Mouse (Mus musculus): ENCODE data around the gene Crhr1. TPM values are rescaled to one million over a fixed set of nuclear protein-coding genes. Genes with fewer than 3 reads are reported as not detected.
"Not testable (repeated sequence)": the region's sequence is repeated elsewhere in the genome, so short reads cannot be mapped to it uniquely, and the experiment has no call there.

Crhr1 gene
- polyA plus RNA-seq, 1 experiment, result not detected

- no peaks in the 10 kb centered on the region for H3K79me2 ChIP-seq (ENCODE audit: control insufficient read depth, insufficient read depth)
These were observed 70.6 kb downstream of the Crhr1 start for GRCm38 (mm10) chr11:104203271-104203670.

DNA sequence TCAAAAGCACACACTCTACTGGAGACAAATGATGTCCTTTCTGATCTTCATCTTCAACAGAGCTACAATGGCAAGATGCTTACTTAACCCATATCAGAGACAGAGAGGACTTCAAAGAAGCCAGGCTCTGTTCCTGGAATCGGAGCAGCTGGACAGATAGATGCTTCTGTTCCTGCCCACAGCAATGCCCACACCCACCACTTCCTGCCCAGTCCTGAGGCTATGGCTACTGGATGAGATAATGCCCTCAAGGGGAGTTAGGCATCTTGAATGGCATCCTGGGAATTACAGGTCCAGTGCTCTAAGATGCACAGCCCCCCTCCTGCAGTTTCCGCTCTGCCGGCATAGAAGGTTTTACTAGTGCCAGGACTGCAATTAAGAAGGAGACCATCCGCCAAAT, 73.9 kb downstream of the Crhr1 start:
- Histone ChIP-seq H3K36me3 (ENCODE audit: control insufficient read depth, insufficient read depth) (no peaks in the 10 kb centered on the region), H3K4me3 (no peak overlapping the region), H3K27me3 (ENCODE audit: control insufficient read depth, insufficient read depth, insufficient read length) (no peaks in the 10 kb centered on the region), H3K79me2 (ENCODE audit: control insufficient read depth, insufficient read depth) (no peaks in the 10 kb centered on the region), H3ac (ENCODE audit: control insufficient read depth, insufficient read length) (no peak overlapping the region), H3K4me2 (ENCODE audit: low read depth) (no peak overlapping the region)
- TF ChIP-seq MYOD1 (IDR thresholded peaks at IDR 0.05; ENCODE audit: control insufficient read depth in 1 of 3, insufficient read length in 2 of 3, low read depth in 2 of 3), result peak in 1 of 3 experiments; percentile 59
- peak in 1 of 3 experiments; percentile 55 for TF ChIP-seq MYOG (IDR thresholded peaks at IDR 0.05; ENCODE audit: control insufficient read depth in 1 of 3, insufficient read depth in 1 of 3, insufficient read length in 2 of 3, low read depth in 2 of 3)
- TF ChIP-seq SRF (IDR thresholded peaks at IDR 0.05; ENCODE audit: control insufficient read depth, insufficient read length, low read depth), result no peak

More at GRCm38 (mm10) chr11:104203271-104203670, 70.6 kb downstream of the Crhr1 start:
- TF ChIP-seq CEBPB (IDR thresholded peaks at IDR 0.05; ENCODE audit: insufficient read depth, poor library complexity, severe bottlenecking), result no peak
- no peak for TF ChIP-seq MYOD1 (IDR thresholded peaks at IDR 0.05; ENCODE audit: control insufficient read depth in 1 of 3, insufficient read length in 2 of 3, low read depth in 2 of 3)
- TF ChIP-seq TCF3 (IDR thresholded peaks at IDR 0.05; ENCODE audit: insufficient read length, low read depth), result no peak
- no peak for TF ChIP-seq USF1 (IDR thresholded peaks at IDR 0.05; ENCODE audit: low read depth)
- no peak for TF ChIP-seq REST (IDR thresholded peaks at IDR 0.05; ENCODE audit: insufficient read depth, insufficient read length)
- no peak for TF ChIP-seq SRF (IDR thresholded peaks at IDR 0.05; ENCODE audit: control insufficient read depth, insufficient read length, low read depth)
- TF ChIP-seq POLR2A (IDR thresholded peaks at IDR 0.05; ENCODE audit: insufficient read length, low read depth), result no peak
- TF ChIP-seq POLR2AphosphoS2 (IDR thresholded peaks at IDR 0.05; ENCODE audit: insufficient read length, low read depth), result no peak
- no peak for TF ChIP-seq MAX (IDR thresholded peaks at IDR 0.05; ENCODE audit: low read depth)
- Histone ChIP-seq H3ac (ENCODE audit: control insufficient read depth, insufficient read length) (no peak overlapping the region), H3K4me2 (ENCODE audit: low read depth) (no peak overlapping the region), H3K36me3 (ENCODE audit: control insufficient read depth, insufficient read depth) (no peaks in the 10 kb centered on the region), H3K27me3 (ENCODE audit: control insufficient read depth, insufficient read depth, insufficient read length) (no peaks in the 10 kb centered on the region), H3K4me3 (no peak overlapping the region)

- no peaks in the 10 kb centered on the region for H3K27me3 ChIP-seq (ENCODE audit: control insufficient read depth, insufficient read depth, insufficient read length)
- H3ac ChIP-seq (ENCODE audit: control insufficient read depth, insufficient read length), result no peak overlapping the region
- H3K79me2 ChIP-seq (ENCODE audit: control insufficient read depth, insufficient read depth), result no peaks in the 10 kb centered on the region
- H3K4me2 ChIP-seq (ENCODE audit: low read depth), result no peak overlapping the region
- no peaks in the 10 kb centered on the region for H3K36me3 ChIP-seq (ENCODE audit: control insufficient read depth, insufficient read depth)
- TF ChIP-seq REST (IDR thresholded peaks at IDR 0.05; ENCODE audit: insufficient read depth, insufficient read length) (no peak), TCF3 (IDR thresholded peaks at IDR 0.05; ENCODE audit: insufficient read length, low read depth) (no peak), E2F4 (IDR thresholded peaks at IDR 0.05; ENCODE audit: insufficient read depth) (no peak), MYOG (IDR thresholded peaks at IDR 0.05; ENCODE audit: control insufficient read depth in 1 of 3, insufficient read depth in 1 of 3, insufficient read length in 2 of 3, low read depth in 2 of 3) (no peak), CEBPB (IDR thresholded peaks at IDR 0.05; ENCODE audit: insufficient read depth, poor library complexity, severe bottlenecking) (no peak), MAX (IDR thresholded peaks at IDR 0.05; ENCODE audit: low read depth) (no peak), USF1 (IDR thresholded peaks at IDR 0.05; ENCODE audit: low read depth) (no peak), MYOD1 (IDR thresholded peaks at IDR 0.05; ENCODE audit: control insufficient read depth in 1 of 3, insufficient read length in 2 of 3, low read depth in 2 of 3) (no peak), SRF (IDR thresholded peaks at IDR 0.05; ENCODE audit: control insufficient read depth, insufficient read length, low read depth) (no peak), POLR2AphosphoS2 (IDR thresholded peaks at IDR 0.05; ENCODE audit: insufficient read length, low read depth) (no peak), TCF12 (IDR thresholded peaks at IDR 0.05; ENCODE audit: insufficient read depth, poor library complexity, severe bottlenecking) (no peak), POLR2A (IDR thresholded peaks at IDR 0.05; ENCODE audit: insufficient read length, low read depth) (no peak)
- no peak overlapping the region for H3K4me3 ChIP-seq
These were observed 76.4 kb downstream of the Crhr1 start for GRCm38 (mm10) chr11:104209041-104209440.

GRCm38 (mm10) chr11:104211251-104211650, 78.6 kb downstream of the Crhr1 start:
- H3K79me2 ChIP-seq (ENCODE audit: control insufficient read depth, insufficient read depth), result no peaks in the 10 kb centered on the region
- H3K36me3 ChIP-seq (ENCODE audit: control insufficient read depth, insufficient read depth), result no peaks in the 10 kb centered on the region
- H3K27me3 ChIP-seq (ENCODE audit: control insufficient read depth, insufficient read depth, insufficient read length), result peaks cover 2% of the 10 kb centered on the region
- no peak overlapping the region for H3K4me3 ChIP-seq
- no peak overlapping the region for H3K4me2 ChIP-seq (ENCODE audit: low read depth)
- H3ac ChIP-seq (ENCODE audit: control insufficient read depth, insufficient read length), result no peak overlapping the region
- TF ChIP-seq MYOD1 (IDR thresholded peaks at IDR 0.05; ENCODE audit: control insufficient read depth in 1 of 3, insufficient read length in 2 of 3, low read depth in 2 of 3) (no peak), SRF (IDR thresholded peaks at IDR 0.05; ENCODE audit: control insufficient read depth, insufficient read length, low read depth) (no peak), POLR2AphosphoS2 (IDR thresholded peaks at IDR 0.05; ENCODE audit: insufficient read length, low read depth) (no peak), TCF3 (IDR thresholded peaks at IDR 0.05; ENCODE audit: insufficient read length, low read depth) (no peak), E2F4 (IDR thresholded peaks at IDR 0.05; ENCODE audit: insufficient read depth) (no peak), USF1 (IDR thresholded peaks at IDR 0.05; ENCODE audit: low read depth) (no peak), CEBPB (IDR thresholded peaks at IDR 0.05; ENCODE audit: insufficient read depth, poor library complexity, severe bottlenecking) (no peak), MAX (IDR thresholded peaks at IDR 0.05; ENCODE audit: low read depth) (no peak), MYOG (IDR thresholded peaks at IDR 0.05; ENCODE audit: control insufficient read depth in 1 of 3, insufficient read depth in 1 of 3, insufficient read length in 2 of 3, low read depth in 2 of 3) (no peak), POLR2A (IDR thresholded peaks at IDR 0.05; ENCODE audit: insufficient read length, low read depth) (no peak), TCF12 (IDR thresholded peaks at IDR 0.05; ENCODE audit: insufficient read depth, poor library complexity, severe bottlenecking) (no peak), REST (IDR thresholded peaks at IDR 0.05; ENCODE audit: insufficient read depth, insufficient read length) (no peak)

- not testable (repeated sequence) for H3K4me2 ChIP-seq (ENCODE audit: low read depth); H3K36me3 ChIP-seq (ENCODE audit: control insufficient read depth, insufficient read depth); H3K79me2 ChIP-seq (ENCODE audit: control insufficient read depth, insufficient read depth); H3K4me3 ChIP-seq; H3ac ChIP-seq (ENCODE audit: control insufficient read depth, insufficient read length)
- H3K27me3 ChIP-seq (ENCODE audit: control insufficient read depth, insufficient read depth, insufficient read length), result peaks cover 13% of the 10 kb centered on the region
These were observed 81.5 kb downstream of the Crhr1 start for GRCm38 (mm10) chr11:104214128-104214527.
